Comparison of ENCODE assay signal across 25 mouse cellular contexts in genomic region chr9:120030421-120030820, GRCm38 (mm10). TPM values are rescaled to one million over a fixed set of nuclear protein-coding genes. Genes with fewer than 3 reads are reported as not detected.
DNase-seq lines count a peak whose midpoint lies in the region; ATAC-seq and TF ChIP-seq lines count a peak whose summit lies in the region.
"Had no signal": no experiment of that assay in that cellular context is flagged by ENCODE, and none has a peak within 500 bp of the region (broad histone marks: within the 10 kb centered on the region; RNA-seq: fewer than 3 reads in every experiment).

No protein-coding gene starts in this region.

- DNase-seq in CD4-positive, CD25-positive, alpha-beta regulatory T cell, adult 2 months (ENCODE audit: low read depth, low spot score) = peak; percentile 86
- DNase-seq in naive thymus-derived CD4-positive, alpha-beta T cell, adult 2 months (ENCODE audit: low read depth) = peak; percentile 85
- DNase-seq in thymus, postnatal 36 days = peak; percentile 63 to 70
- DNase-seq in cerebellum, adult 2 months = no peak
- DNase-seq in layer of hippocampus, postnatal 14 days (ENCODE audit: low spot score in 2 of 2) = no peak
- DNase-seq: adrenal gland, adult 2 months; cerebellum, adult 11-12 months; cerebellum, postnatal 25 days; gastrocnemius, postnatal 10 days; heart, adult 18-20 months; heart, postnatal 14 days; kidney, adult 11 months; kidney, postnatal 36 days; lung, adult 18-20 months had no signal

- no peaks in the 10 kb centered on the region for H3K27me3 ChIP-seq in cerebellum, adult 2 months (ENCODE audit: control insufficient read depth, insufficient read depth, low read length)
- H3K27me3 ChIP-seq: heart, embryonic 13.5 days; kidney, embryonic 15.5 days; limb, embryonic 13.5 days had no signal

- WGBS in cerebellum, adult 2 months = 90% methylated on average over 10 of the region's 10 CpGs

- H3K4me1 ChIP-seq in cerebellum, adult 2 months (ENCODE audit: control insufficient read depth, insufficient read depth, low read length) = peaks cover 21% of the 10 kb centered on the region

- TF ChIP-seq CTCF in cerebellum, adult 2 months (IDR thresholded peaks at IDR 0.05; ENCODE audit: borderline replicate concordance, insufficient read depth, low read depth, low read length) = no peak

- TF ChIP-seq POLR2A in cerebellum, adult 2 months (IDR thresholded peaks at IDR 0.05; ENCODE audit: borderline replicate concordance, insufficient read depth, low read length) = no peak

- no peak overlapping the region for H3K4me3 ChIP-seq in cerebellum, adult 2 months (replicated peaks; ENCODE audit: insufficient read depth, low read depth, low read length)
- H3K4me3 ChIP-seq: heart, embryonic 13.5 days; kidney, embryonic 15.5 days; limb, embryonic 13.5 days; liver, embryonic 12.5 days; myocyte had no signal

- no peak overlapping the region for H3K27ac ChIP-seq in cerebellum, adult 2 months (ENCODE audit: insufficient read depth, low read length)
- H3K27ac ChIP-seq: heart, embryonic 13.5 days; hindbrain, postnatal 0 days; kidney, embryonic 15.5 days; limb, embryonic 13.5 days; liver, embryonic 12.5 days had no signal

- ATAC-seq in activated CD4-positive, CD25-positive, alpha-beta regulatory T cell, adult 4 months = peak; percentile 87
- no peak for ATAC-seq in frontal cortex, adult (ENCODE audit: low TSS enrichment)
- ATAC-seq: forebrain, embryonic 14.5 days; hindbrain, postnatal 0 days; liver, embryonic 12.5 days; midbrain, embryonic 16.5 days had no signal

RNA-seq across cellular contexts. Expression of gene Xirp1, which starts 7.0 kb away (rescaled TPM):
- not detected for polyA plus RNA-seq in activated CD4-positive, CD25-positive, alpha-beta regulatory T cell, adult 4 months (2017; shearing (Covaris generic))
- polyA plus RNA-seq in cerebellum, adult 2 months (2012; rRNA removed) = 0.03 and 0.05 TPM in 2 replicates
- under 1 TPM; 0.14 to 0.41 TPM for total RNA-seq in layer of hippocampus, postnatal 14 days (2021)
- polyA plus RNA-seq: forebrain, embryonic 14.5 days; hindbrain, embryonic 11.5 days; midbrain, embryonic 16.5 days had no signal

RNA-seq across cellular contexts. Expression of gene Cx3cr1, which starts 39.3 kb away (rescaled TPM):
- under 1 TPM in 1 of 2 experiments, not detected in 1; 0.43 TPM for polyA plus RNA-seq in activated CD4-positive, CD25-positive, alpha-beta regulatory T cell, adult 4 months (2017; shearing (Covaris generic))
- 8.6 and 9.0 TPM in 2 replicates for polyA plus RNA-seq in cerebellum, adult 2 months (2012; rRNA removed)
- 10 to 100 TPM; 34.7 to 36.0 TPM for total RNA-seq in layer of hippocampus, postnatal 14 days (2021)
- polyA plus RNA-seq: myocyte had no signal

RNA-seq across cellular contexts. Expression of gene Csrnp1, which starts 46.0 kb away (rescaled TPM):
- polyA plus RNA-seq in activated CD4-positive, CD25-positive, alpha-beta regulatory T cell, adult 4 months (2017; shearing (Covaris generic)) = 10 to 100 TPM; 29.0 to 41.9 TPM
- polyA plus RNA-seq in cerebellum, adult 2 months (2012; rRNA removed) = 11.1 and 12.6 TPM in 2 replicates
- total RNA-seq in layer of hippocampus, postnatal 14 days (2021) = 10 to 100 TPM in 1 of 2 experiments, 1 to 10 TPM in 1; 8.9 to 11.9 TPM

Comparison
In these comparisons a context has a peak if more than half of its experiments do, and no peak if none do; other contexts are left out.
1. DNase-seq: peak in CD4-positive, CD25-positive, alpha-beta regulatory T cell, adult 2 months (single experiment), naive thymus-derived CD4-positive, alpha-beta T cell, adult 2 months (single experiment) and thymus, postnatal 36 days (2 of 2); none in cerebellum, adult 2 months (0 of 2) and layer of hippocampus, postnatal 14 days (0 of 2).